ENCODE assay signal across 22 mouse cellular contexts in the genomic region with DNA sequence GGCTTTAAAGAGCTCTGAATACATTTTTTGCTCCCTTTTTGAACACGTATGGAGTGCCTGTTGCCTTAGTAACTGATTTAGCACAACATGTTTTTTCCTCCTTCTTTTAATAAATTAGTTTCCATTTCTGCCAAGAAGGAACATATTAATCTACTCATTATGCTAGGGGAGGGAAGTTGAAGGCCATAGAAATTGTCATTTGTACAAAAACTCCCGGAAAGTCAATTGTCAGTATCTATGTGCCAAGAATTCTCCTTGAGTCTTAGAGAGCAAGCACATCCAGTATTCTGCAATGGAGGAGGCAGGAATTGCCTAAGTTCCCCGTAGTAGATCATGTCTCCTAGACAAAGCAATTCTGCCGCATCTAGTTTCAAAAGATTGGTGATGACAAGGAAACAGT.
"Had no signal": no experiment of that assay in that cellular context is flagged by ENCODE, and none has a peak within 500 bp of the region (broad histone marks: within the 10 kb centered on the region; RNA-seq: fewer than 3 reads in every experiment).

No protein-coding gene starts in this region.

- H3K27ac ChIP-seq: intestine, embryonic 15.5 days; kidney, embryonic 15.5 days; limb, embryonic 10.5 days; limb, embryonic 13.5 days; liver, embryonic 15.5 days; lung, embryonic 15.5 days; macrophage; midbrain, embryonic 12.5 days; neural tube, embryonic 13.5 days; stomach, embryonic 15.5 days had no signal

- H3K4me3 ChIP-seq: intestine, embryonic 15.5 days; kidney, embryonic 15.5 days; layer of hippocampus, adult 2 months; limb, embryonic 10.5 days; limb, embryonic 13.5 days; liver, embryonic 15.5 days; lung, embryonic 15.5 days; midbrain, embryonic 12.5 days; myocyte; neural tube, embryonic 13.5 days; stomach, embryonic 15.5 days had no signal

- H3K36me3 ChIP-seq: intestine, embryonic 15.5 days; kidney, embryonic 15.5 days; limb, embryonic 10.5 days; liver, embryonic 15.5 days; lung, embryonic 15.5 days; midbrain, embryonic 12.5 days; neural tube, embryonic 13.5 days; stomach, embryonic 15.5 days had no signal

- H3K4me1 ChIP-seq: intestine, embryonic 15.5 days; limb, embryonic 13.5 days; liver, embryonic 15.5 days; stomach, embryonic 15.5 days had no signal

- H3K9ac ChIP-seq: intestine, embryonic 15.5 days; kidney, embryonic 15.5 days; limb, embryonic 13.5 days; liver, embryonic 15.5 days; lung, embryonic 15.5 days; midbrain, embryonic 12.5 days; neural tube, embryonic 13.5 days; stomach, embryonic 15.5 days had no signal

- DNase-seq: kidney, adult 11 months; kidney, adult 8-10 months; kidney, postnatal 25 days; layer of hippocampus, adult 9-11 months; liver; retina, postnatal 1 day; right cerebral cortex, postnatal 25 days; spleen, adult 18-20 months; thymus, postnatal 25 days had no signal

- H3K4me2 ChIP-seq: intestine, embryonic 15.5 days; kidney, embryonic 15.5 days; limb, embryonic 13.5 days; liver, embryonic 15.5 days; lung, embryonic 15.5 days; midbrain, embryonic 12.5 days; neural tube, embryonic 13.5 days; stomach, embryonic 15.5 days had no signal

- H3K27me3 ChIP-seq: intestine, embryonic 15.5 days; kidney, embryonic 15.5 days; limb, embryonic 13.5 days; liver, embryonic 15.5 days; lung, embryonic 15.5 days; midbrain, embryonic 12.5 days; neural tube, embryonic 13.5 days; stomach, embryonic 15.5 days had no signal

- ATAC-seq: intestine, embryonic 15.5 days; midbrain, embryonic 16.5 days had no signal

- H3K9me3 ChIP-seq: intestine, embryonic 15.5 days; kidney, embryonic 15.5 days; limb, embryonic 10.5 days; limb, embryonic 13.5 days; liver, embryonic 15.5 days; lung, embryonic 15.5 days; midbrain, embryonic 12.5 days; neural tube, embryonic 13.5 days; stomach, embryonic 15.5 days had no signal
